Mouse (Mus musculus): ENCODE data around the gene Mfap1a.
"Not testable (repeated sequence)": the region's sequence is repeated elsewhere in the genome, so short reads cannot be mapped to it uniquely, and the experiment has no call there.

Mfap1a gene

DNA sequence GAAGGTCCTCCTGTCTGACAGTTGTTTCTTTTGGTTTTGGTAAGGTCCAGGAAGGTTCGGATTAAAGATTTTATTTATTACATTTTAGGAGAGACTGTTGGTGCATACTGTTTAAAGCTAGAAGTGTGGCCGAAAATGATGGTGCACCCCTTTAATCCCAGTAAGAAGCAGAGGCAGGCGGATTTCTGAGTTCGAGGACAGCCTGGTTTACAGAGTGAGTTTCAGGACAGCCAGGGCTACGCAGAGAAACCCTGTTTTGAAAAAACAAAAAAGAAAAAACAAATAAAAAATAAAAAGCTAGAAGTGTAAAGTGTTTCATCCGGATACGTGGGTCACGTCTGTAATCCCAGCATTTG, 32.3 kb downstream of the Mfap1a start:
- no peak for DNase-seq (ENCODE audit: low read depth)

DNA sequence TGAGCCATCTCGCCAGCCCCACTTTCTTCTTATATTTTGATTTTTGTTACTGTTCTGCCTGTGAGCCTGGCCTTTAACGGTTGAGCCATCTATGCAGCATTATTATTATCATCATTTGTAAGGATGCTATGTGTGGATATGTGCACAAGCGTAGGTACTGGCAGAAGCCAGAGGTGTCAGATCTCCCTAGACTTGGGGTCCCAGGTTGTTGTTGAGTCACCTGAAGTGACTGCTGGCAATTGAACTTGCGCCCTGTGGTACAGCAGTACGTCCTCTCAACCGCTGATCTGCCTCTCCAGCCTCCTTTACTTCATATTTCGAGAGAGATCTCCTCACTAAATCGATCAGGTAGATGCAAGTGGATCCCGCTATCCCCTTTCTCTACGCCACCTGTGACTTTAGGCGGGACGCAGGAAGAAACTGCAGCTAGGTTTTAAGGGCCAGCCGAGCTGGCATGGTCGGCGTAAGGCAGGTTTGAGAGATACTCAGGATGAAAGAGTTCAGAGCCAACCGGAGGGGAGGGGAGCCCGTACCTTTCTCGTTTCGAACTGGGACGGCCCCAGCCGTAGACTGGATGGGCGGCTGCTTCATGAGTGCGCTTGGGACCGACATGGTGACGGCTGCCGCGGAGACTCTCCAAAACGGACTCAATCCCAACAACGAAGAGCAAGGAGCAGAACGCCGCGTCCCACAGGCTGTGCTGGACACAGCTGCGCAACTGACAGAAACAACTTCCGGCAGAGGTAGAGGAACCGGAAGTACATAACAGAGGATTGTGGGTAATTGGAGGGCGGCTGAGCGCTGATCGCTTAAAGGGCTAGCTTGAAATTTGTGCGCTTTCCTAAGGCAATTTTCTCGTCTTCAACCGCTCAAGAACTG, 32.9 kb downstream of the Mfap1a start, which contains the start of gene Mfap1b:
TSS of gene Mfap1b (minus strand) at position 767 of the 879 bp plus-strand sequence.
- DNase-seq (ENCODE audit: low read depth): peak; percentile 77

DNA sequence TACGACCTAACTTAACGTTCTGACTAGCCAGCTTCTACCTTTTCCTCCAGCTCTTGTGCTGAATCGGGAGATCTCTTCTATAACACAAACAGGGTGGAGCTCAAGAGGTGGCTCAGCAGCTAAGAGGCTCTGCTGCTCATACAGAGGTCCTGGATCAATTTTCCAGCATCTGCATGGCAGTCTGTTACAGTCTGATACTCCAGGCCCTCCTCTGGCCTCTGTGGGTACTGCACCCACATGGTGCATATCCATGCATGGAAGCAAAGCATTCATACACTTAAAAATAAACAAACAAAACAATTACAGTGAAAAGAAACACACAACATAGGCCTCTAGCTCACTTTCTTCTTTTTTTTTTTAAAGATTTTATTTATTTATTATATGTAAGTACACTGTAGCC, 33.7 kb downstream of the Mfap1a start:
- DNase-seq (ENCODE audit: low read depth): not testable (repeated sequence)

DNA sequence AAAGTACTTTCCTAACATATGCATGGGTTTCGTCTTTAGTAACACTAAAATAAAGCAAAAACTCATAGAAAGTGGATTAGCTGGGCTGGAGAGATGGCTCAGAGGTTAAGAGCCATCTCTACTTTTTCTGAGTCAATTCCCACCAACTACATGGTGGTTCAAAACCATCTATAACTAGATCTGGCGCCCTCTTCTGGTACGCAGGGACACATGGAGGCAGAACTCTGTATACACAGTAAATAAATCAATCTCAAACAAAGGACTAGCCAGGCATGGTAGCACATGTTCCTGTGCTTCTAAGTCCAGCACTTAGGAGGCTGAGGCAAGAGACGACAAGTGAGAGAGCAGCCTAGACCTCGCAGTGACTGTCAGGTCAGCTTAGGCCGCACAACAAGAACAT, 37.5 kb downstream of the Mfap1a start:
- DNase-seq (ENCODE audit: low read depth): not testable (repeated sequence)

DNA sequence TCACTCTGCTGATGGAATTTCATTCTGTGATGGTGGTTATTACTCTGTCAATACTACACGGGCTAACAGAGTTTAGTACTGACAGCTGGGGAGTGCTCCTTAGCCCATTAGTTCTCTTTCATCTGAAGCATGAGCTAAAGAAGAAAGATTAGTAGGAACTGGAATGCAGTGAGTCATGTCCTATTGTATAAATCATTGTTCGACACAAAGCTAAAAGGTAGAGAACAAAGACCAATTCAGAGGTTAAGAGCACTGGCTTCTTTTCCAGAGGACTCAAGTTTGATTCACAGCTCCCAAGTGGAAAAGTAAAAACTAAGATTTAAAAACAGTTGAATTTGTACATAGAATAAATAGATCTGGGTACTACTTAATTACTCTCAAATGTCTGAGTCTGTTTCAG, 46.4 kb downstream of the Mfap1a start:
- DNase-seq (ENCODE audit: low read depth): no peak

DNA sequence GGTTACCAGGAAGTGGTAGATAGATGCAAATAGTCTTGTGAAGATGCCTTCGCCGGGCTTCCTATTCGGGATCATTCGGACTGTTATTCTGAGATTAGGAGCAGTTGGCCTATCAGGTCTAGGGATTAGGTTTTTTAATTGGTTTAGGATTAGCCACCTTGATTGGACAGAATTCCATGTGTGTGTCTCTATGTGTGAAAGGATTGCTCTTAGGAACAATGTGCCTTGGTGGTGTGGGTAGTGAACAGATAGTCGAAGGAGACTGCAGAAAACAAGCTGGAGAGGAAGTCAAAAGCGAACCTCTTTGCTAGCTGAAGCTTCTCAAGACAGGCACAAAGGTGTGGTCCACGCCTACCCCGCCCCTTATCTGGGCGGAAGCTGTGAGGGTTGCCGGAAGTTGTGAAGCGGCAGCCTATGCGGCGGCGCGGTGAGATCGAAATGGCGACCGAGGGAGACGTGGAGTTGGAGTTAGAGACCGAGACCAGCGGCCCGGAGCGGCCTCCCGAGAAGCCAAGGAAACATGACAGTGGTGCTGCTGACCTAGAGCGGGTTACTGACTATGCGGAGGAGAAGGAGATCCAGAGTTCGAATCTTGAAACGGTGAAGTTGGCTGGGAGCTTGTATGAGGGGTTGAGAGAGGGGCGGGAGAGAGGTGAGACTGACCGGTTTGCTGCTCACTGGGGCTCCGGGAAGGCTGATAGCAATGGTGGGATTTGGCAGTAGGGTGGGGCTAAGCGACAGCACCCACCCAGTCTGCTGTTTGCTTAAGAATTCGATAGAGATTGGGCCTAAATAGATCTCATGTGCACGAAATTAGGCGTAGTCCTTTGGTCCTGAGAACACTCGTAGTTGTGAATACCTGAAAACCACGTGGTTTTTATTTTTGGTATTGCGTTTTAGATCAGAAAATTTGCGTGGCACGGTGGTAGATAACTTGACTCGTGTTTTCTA, 49.5 kb downstream of the Mfap1a start, which contains the start of gene Serinc4:
TSS of gene Serinc4 (minus strand) at position 90 of the 951 bp plus-strand sequence.
- peak; percentile 53 for DNase-seq (ENCODE audit: low read depth)

DNA sequence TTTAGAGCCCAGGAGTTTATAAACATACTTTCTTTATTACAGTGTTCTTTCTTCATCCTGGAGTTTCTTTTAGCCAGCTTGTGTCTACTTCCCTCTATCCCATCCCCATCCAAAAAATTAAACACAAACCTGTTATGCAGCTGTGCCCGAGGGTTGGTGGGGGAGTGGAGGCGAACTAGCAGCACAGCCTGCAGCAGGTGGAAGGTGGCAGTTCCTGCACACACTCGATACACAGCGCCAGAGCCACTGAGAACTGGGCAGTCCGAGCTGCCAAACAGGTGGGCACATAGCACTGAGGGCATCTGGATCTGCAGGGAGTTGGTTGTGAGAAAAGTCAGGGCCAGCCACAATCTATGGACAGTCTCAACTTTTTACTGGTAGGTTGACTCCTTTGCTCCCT, 50.9 kb downstream of the Mfap1a start:
- DNase-seq (ENCODE audit: low read depth): no peak

DNA sequence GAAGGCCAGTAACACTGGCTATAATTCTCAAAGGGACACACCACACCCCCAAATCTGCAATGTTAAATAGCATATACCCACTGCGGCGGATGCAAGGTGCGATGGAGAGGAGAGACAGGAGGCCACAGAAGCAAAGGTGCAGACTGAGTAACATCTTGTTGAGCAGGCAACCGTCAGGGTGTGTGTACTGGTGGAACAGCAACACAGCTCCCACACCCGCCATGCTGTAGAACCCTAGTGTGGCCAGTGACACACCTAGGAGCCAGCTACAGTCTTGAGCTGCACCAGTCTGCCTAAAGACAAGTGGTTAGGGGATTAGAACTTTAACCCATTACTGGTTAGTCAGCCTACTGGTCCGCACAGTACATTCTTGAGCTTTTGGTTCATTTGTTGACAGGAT, 52.5 kb downstream of the Mfap1a start:
- no peak for DNase-seq (ENCODE audit: low read depth)

DNA sequence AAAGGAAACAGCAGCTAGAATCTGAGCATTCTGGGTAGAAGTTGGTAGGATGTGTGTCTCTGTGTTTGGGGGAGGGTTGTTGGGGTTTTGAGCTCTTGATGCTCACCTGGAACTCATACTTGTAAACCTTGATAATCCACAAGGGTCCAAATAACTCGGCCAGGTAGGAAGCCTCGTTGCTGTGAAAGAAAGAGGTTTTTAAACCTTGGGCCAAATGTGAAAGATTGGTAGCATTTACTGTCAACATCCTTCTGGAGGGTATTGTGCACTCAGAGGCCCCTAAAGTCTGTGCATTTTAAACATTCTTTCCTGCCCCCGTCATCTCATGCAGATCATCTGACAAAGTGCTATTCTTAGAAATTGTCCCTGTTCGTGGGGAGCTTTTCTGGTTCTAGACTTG, 53.5 kb downstream of the Mfap1a start, which contains the start of gene Hypk:
TSS of gene Hypk (plus strand) at position 301 of the 400 bp plus-strand sequence.
- no peak for DNase-seq (ENCODE audit: low read depth)

DNA sequence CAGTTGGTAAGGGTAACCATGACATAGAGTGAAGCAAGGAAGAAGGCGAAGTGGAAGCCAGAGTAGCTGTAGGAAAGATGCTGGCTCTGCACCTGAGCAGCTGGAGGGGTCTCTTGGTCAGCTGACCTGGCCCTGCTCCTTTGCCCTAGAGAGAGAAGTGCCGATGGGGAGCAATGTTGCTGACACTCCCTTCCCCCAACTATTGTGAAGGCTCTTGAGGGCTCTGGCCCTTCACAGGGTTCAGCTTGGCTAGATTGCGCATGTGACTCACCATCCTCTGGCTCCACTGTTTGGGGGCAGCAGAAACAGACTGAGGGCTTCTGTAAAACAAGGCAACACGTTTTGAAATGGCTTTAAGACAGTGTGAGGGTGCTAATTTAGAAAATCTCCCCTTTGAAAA, 54.1 kb downstream of the Mfap1a start:
- DNase-seq (ENCODE audit: low read depth): no peak

DNA sequence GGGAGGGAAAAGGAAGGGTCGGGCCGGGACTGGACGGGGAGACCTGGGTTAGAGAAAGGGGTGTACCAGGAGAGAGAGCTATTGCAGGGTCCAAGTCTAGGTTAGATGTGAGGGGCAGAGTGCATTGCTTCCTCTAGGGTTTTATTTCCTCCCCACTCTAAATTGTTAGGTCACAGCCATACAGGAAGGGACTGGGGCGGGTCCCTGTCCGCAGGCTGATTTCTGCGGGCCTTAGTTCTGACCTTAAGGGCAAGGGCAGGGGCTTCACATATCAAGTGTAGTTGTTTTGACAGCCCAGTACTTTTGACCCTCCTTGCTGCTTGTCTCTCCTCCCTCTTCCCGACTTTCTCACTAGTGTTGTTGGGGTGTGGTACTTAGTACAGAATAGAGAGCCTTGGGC, 56.4 kb downstream of the Mfap1a start:
- DNase-seq (ENCODE audit: low read depth): no peak

DNA sequence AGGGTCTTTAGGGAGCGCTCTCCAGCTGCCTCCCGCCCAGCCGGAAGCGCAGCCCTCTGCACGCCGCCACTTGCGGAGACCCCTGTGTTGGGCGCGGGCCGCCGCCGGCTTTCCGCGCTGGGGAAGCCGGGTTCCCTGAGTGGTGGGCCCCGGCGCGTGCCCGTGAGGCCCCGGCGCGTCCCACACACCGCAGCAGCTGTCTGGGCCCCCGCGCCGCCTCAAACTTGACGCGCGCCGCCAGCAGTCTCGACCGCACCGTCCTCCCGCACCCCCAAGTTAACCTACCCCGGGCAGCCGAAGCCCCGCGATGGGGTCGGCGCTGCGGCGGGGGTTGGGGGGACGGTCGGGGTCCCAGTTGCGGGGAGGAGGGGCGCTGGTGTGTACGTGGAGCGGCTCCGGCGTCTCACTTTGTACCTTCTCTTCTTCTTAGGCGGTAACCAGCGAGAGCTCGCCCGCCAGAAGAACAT, 56.9 kb downstream of the Mfap1a start:
- DNase-seq (ENCODE audit: low read depth): no peak

DNA sequence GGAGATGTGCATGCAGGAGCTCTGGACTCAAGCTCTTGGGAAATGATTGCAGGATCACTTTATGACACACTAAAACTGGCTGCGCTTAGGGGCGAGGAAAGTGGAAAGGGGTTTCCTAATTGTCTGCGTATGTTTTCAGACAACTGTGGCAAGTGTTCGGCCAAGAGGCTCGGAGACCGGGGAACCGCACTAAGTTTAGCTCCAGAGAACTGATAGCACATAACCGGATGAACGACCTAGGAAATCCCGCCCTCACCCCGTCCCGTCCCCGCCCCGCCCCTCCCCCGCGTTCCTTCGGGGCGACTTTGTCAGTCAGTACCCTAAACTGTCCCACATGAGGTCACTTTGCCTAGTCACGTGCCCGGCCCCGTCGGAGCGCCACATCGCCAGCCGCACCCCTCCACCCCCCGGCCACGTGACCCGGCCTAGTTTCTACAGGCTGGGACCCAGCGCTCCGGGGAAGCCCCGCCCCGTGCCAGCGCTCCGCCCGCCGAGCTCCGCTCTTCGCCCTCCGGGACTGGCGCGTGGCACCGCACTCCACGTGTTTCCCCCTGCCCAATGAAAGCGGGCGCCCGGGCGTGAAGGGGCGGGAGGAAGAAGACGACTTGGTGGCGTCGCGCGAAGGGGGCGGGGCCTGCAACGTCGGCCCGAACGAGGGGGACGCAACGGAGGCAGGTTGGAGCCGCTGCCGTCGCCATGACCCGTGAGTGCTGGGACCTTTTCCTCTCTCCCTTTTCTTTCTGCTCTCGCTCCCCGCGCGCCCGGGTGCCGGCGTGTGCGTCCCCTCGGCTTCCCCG, 57.5 kb downstream of the Mfap1a start, which contains the start of gene Serf2:
TSS of gene Serf2 (plus strand) at position 457 of the 797 bp plus-strand sequence.
- DNase-seq (ENCODE audit: low read depth): peak; percentile 96

DNA sequence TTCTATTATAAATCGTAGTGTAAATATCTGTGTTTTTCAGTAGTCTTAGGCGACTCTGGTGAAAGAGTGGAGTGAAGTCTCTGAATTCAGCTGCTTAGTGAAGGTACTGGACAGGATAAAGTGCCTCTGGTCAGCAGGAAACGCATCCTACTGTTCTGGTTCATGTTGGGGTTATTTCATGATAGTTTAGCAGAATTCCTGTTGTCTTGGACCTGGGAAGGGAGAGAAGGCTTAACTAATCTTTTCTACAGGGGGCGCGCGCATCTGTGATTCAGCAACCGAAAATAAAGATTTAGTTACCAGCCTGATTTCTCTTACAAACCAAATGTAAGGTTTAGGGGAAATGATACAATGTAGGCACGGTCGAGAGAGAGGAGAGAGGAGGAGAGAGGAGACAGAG, 58.3 kb downstream of the Mfap1a start:
- peak; percentile 43 for DNase-seq (ENCODE audit: low read depth)

DNA sequence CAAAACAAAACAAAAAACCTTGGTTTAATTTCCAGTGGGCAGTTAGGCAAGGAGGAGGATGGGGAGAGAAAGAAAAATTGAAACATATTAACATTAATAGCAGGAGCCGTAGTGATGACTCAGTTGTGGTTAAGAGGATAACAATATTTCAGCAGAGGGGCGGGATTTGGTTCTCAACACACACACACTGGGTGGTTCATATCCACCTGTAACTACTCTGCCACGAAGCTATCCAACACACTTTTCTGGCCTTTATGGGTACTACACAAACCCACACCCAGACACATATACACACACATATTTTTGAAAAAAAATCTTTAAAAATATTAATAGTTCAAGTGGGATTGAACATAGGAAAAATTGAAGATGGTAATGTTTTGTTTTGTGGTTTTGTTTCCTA, 59.5 kb downstream of the Mfap1a start:
- no peak for DNase-seq (ENCODE audit: low read depth)

DNA sequence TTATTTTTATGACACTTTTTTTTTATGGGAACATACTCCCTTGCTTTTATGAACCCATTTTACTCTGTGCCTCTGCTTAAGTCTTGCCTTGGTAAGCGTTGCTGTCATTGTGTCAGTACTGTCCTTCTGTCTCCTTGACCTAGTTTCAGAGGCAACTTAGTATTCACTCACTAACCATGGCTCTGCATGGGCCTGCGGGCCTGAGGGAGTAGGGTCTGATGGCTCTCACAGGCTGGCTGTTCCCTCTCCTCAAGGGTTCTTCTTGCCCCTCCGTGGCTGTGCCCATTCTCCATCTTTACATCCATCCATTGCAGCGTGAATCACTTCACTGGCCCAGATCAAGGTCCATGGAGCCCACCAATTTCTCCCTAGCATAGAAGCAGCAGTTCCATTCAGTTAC, 60.0 kb downstream of the Mfap1a start:
- DNase-seq (ENCODE audit: low read depth): no peak

DNA sequence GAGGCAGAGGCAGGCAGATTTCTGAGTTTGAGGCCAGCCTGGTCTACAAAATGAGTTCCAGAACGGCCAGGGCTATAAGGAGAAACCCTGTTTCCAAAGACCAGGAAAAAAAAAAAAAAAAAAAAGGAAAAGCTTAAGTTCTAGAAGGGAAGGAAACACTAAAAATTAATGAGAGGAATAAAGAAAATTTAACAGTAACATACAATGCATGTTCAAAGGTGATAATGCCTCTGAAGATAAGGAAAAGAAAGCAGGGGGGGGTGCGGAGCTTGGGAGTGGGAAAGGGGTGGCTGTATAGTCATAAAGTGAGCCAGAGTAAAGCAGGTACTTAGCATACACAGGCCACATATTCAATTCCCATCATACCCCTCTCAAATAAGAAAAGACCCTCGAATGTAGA, 61.3 kb downstream of the Mfap1a start:
- DNase-seq (ENCODE audit: low read depth): no peak

DNA sequence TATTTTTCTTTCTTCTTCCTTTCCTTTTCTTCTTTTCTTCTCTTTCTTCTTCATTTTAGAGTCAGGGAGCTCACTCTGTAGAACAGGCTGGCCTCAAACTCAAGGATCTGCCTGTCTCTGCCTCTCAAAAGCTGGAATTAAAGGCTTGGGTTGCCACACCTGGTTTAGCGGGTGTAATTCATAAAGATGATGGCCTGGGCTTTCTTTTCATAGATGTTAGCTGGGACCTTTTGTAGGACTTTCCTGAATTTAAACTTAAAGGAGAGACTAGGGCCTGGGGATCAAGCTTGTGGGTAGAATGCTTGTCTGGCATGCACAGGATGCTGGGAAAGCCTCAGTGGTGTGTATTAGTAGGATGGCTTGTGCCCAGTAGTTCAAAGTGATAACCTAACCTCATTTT, 62.3 kb downstream of the Mfap1a start, which contains the start of gene Ell3:
TSS of gene Ell3 (minus strand) at position 101 of the 400 bp plus-strand sequence.
- DNase-seq (ENCODE audit: low read depth): no peak

DNA sequence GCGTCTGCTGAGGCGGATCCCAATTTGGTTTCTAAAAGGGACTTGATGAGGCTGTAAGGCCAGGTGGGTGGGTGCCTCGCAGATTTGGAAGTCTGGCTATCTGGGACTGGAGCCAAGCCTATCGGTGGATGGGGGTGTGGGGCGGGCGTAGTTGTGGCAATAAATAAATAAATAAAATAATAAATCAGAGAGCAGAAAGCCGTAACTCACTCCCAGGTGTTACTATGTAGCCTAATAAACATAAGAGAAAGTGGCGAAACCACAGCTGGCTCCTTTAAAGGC, 63.5 kb downstream of the Mfap1a start:
- DNase-seq (ENCODE audit: low read depth): no peak

DNA sequence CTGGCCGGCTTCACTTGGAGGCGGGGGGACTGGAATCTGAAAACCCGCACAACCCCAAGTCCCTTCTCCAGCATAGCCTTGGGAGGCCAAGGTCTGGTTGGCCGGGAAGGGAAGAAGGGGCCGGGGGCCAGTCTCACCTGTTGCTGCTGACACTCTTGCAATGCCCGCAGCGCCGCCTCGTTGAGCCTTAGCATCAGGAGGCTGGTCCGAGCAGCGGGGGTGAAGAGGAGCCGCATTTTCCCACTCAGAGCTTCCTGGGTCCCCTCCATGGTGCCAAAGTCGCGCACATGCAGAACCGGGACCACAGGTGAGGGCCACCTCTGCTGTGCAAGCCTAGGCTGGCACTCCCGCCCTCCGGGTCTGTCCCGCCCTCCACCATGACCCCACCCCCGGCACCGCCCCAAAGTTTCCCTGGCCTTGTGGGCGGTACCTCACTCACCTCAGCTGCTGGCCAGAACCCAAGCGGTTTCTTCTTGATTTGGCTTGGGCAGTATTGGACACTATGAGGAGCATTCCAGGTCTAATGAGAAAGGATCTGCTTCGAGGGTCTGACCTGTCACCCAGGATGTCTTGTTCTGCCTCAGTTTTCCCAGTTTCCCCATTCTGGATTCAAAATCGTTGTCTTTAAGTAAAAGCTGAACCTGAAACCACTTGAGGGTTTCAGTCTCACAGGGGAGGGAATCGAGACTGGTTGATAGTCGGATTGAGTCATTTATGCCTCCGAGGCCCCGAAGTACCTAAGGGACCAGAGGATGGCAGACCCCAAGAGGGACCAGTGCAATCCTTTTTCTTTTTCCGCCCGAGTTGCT, 64.0 kb downstream of the Mfap1a start:
- DNase-seq (ENCODE audit: low read depth): no peak
